Mouse (Mus musculus) mature B cell (primary cell): ENCODE measurements around the gene Gpc6.

Experiments used
- in situ Hi-C: fragments of 300-500 bp; cut with MboI; formaldehyde crosslinking; loops from 2 replicates; pipeline ENCODE4 v1.14.3; 2019

Gene Gpc6

DNA sequence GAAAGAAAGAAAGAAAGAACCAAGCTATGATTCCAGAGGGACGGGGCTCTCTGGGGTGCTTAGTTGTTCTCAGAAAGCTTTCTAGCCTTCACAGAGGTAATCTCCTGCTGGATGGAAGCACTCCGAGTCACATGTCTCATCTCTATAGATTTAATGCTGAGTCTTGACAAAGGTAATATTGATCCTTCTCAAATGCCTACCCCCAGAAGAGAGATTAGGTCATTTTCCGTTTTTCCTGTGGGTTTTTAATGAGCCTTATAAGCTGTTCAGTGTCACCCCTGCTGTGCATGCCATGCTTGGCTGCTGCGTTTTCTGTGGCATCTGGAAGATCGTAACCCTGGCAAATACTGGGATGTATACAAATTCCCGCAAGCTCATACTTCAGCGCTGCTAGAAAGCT is 527.0 kb downstream of the Gpc6 start:
- in situ Hi-C loops: no loop called here

DNA sequence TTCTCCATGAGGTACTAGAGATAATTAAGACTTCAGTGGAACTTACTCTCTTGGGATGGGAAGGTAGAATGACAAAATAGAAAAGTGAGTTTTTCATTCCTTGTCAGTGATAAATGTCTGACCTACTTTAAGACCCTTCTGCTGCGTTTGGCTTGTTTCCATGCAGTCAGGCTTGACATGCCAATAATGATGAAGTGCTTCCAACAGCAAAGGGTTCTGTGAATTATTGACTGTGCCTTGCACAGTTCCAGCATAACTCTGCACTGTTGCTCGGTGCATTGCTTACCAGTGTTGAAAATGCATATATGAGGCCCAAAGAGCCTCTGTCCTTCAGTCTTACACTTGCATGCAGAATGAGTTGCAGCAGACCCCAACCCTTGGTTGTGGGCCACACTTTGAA is 548.3 kb downstream of the Gpc6 start:
- in situ Hi-C loops: no loop called here

DNA sequence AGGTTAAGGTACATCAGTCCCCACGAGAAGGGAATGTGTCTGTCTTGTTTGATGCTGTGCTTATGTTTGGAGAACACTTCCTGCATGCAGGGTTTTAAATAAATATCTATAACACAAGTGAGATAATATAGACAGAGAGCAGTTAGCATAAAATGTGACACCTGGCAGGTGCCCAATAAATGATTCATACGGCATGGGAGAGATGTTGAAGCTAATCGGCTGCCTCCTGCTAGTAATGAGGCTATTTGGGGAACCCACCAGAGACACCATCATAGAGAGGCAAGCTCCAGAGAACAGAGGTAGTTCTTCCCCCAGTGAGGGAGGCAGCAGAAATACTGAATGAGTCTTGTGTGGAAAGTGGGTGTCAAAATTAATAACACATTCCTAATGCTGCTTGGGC is 553.8 kb downstream of the Gpc6 start:
- in situ Hi-C loops: no loop called here

DNA sequence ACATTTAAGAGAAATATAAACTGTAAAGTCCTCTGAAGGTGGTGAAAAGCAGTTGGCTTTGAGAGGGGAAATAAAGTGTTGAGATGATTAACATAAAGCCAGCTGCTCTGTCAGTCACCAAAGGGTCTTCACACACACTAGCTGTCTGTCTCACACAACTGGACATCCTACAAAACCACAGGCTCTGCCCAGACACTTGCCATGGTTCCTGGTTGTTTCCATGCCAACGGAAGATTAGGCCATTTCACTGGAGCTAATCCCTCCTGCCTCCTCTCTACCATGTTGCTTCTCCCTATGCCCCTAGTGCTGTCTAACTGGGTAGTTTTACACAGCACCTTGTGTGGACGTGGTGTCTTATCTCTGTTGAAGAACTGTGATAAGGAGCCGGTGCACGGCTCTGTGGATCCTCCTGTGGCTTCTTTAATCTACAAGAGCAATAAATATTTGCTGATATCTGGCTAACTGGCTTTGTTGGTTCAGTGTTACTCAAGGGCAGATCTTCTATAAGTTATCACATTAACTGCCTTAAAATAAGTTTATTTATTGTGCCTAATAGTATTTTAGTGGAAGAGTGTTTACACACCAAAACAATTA is 562.1 kb downstream of the Gpc6 start:
- in situ Hi-C loops: no loop called here

DNA sequence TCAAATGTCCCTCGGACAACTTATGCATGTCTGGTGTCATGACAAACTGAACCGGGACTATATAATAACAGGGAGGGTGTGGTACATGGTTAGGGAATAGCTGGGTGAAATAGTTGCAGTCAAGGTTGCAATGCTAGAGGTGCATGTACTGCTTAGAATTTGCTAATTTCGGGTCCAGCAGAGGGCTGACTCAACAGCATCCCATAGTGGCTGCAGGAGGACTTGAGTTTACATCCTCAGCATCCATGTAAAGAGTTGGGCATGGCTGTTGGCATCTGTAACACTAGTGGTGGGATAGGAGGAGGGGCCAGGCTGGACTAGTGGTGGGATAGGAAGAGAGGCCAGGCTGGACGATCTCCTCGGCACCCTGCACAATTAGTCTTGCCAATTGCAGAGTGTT is 565.4 kb downstream of the Gpc6 start:
- in situ Hi-C loops: no loop called here

DNA sequence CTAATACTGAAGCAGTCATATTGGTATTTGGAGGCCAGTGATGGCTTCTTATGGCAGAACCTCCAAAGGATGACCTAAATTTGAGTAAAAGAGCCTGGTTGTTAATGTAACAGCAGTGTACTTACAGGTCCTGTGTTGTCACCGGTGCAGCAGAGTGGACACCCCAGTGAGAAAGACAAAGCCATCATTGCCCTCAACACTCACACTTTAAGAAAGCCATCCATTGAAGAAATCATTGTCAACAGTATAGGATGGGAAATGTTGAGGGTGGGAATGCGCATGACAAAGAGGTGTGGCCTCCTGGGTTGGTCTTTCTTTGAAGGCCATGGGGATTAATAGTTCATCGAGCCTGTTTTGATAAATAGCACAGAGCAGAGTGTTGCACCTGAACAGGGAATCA is 570.0 kb downstream of the Gpc6 start:
- in situ Hi-C loops: no loop called here

DNA sequence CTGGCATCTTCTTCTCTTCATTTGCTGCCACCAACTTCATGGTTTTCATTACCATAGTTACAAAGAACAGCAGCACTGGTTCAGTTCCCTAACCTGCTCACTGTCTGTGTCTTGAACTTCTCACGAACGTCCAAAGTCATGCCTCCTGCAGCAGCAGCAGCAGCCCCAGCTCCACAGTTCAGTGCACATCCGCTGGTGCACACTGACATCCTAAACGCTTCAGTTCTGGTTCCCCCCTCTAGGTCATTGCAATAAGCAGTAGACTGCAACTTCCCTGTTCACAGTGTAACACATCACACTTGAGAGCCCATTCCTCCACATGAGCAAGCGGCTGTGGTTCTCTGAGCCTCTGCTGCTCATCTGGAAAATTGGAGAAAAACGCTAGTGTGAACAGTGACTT is 573.7 kb downstream of the Gpc6 start:
- in situ Hi-C loops: no loop called here

DNA sequence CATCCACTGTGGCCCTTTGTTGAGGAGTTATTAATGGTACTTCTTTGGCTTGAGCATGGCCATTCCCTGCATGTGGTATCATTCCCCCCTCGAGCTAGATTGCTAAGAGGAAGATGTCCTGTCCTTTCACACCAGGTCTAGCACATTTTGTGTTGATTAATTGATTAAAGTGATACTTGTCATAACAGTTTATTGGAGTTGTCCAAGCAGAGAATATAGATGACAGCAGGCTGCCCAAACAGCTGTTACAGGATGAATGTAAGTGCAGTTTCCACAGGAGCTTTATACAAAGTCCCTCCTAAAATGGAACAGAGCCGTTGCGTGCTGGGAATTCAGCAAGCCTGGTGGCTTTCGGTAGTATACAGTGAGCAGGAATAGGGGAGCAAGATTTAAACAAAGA is 574.2 kb downstream of the Gpc6 start:
- in situ Hi-C loops: no loop called here

DNA sequence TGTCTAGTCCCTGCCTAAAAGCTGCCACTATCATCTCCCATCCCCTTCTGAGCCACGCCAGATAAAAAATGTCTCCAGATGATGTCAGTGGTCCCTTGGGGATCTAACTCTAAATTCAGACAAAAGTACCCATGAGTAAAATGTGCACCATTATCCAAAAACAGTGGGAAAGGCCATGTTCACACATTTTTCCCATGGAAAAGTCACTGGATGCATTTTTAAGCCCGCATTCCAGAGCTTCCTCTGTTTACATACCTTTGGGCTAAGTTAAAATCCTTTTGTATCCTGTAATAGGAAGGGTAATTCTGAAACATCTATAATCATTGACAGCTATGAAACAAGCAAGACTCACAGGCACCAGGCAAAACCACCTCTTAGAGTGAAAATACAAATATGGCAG is 589.7 kb downstream of the Gpc6 start:
- in situ Hi-C loops: no loop called here

DNA sequence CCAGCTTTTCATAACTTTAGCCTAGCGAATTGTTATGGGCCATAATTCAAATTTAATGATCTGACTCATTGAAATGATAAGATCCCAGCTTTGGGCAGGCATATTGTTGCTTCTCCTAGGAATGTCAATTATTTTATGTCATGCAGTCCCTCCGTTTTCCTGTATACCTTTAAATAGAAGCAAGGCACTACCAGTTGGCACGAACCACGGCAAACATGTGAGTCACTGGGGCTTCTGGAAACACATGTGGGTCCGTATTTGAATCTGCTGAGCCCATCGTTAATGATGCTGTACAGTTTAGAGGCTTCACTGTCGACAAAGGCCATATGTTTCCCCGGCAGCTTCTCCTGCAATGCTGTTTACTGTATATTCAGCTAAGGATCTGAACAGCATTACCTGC is 594.5 kb downstream of the Gpc6 start:
- in situ Hi-C loops: no loop called here

DNA sequence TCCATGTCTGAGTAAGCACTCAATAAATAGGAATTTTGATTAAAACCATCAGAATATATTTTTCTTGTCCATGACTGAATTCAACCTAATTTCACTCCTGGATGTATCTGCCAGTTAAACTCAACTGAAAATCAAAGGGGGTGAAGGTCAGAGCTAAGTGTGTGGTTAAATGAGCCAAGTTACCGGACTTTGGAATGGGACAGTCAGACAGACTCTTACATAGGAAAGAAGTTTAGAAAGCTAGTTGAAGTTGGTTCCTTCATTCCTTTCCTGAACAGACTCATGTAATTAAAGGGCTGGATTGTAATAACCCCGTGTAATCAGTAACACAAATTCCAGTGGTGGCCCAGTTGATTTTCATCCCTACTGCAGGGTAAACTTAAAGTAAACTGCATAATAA is 595.6 kb downstream of the Gpc6 start:
- in situ Hi-C loops: no loop called here

DNA sequence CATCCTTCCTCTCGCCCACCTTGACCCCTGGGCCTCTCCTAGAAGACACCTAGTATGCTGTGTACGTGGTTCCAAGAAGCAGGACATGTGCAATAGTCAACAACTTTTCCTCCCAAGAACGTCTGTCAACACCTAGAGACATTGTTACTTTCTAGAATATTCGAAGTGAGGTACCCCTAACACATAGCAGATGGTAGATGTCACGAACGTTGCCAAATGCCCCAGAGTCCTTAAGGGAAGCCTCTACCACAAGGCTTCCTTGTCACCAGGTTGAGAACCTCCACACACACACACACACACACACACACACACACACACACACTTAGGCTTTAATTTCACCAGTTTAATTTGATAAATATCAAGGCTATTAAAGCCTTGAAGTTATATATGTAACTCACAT is 600.0 kb downstream of the Gpc6 start:
- in situ Hi-C loops: no loop called here

DNA sequence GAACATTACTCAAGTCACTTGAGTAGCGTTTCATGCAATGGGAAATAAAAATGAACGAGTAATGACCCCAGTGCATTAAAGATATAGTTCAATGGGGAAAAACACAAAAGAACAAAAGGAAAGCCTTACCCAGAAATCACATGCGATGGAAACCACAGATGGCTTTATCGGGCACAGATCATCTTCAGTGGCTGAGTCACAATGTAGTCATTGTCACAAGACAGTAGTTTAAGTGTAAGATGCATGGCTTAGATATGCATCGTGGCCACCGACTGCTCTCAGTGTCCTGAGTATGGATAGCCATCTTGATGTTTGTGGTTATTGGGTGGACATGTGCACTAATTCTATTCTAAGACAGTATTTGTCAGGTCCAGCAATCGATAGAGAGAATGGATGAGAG is 601.9 kb downstream of the Gpc6 start:
- in situ Hi-C loops: no loop called here

DNA sequence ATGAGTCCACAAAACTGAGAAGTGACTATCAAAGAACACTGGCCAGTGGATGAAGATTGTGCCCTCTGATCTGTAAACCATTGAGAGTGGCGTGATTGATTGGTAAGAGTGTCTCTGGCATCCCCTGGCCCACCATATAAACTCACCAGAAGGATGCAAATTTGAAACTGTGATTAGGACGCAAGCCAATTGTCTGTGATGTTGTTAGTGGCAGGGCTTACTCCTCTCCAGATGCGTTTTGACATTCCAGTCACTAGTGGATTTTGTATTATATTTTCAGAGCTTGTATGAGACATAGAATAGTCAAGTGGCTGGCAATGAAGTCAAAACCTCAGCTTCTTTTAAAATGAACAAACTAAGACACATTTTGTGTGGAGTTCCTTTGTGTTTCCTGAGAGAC is 604.3 kb downstream of the Gpc6 start:
- in situ Hi-C loops: no loop called here

DNA sequence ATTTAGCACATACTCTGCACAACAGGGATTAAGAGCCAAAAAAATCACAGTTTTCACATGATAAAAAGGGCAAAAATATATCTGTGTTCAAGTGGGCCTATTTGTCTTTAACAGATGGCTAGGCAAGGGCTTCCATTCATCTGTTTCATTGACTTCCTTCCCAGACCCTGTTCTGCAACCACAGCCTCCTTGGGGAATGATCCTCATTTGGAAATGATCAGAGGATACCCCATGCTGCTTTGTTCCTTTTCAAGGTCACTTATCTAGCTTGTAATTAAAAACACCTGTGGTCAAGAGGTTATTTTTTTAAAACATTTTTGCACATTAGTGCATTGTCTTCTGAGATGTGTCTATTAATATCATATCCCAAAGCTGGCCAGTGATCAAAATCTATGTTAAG is 627.7 kb downstream of the Gpc6 start:
- in situ Hi-C loops: no loop called here

DNA sequence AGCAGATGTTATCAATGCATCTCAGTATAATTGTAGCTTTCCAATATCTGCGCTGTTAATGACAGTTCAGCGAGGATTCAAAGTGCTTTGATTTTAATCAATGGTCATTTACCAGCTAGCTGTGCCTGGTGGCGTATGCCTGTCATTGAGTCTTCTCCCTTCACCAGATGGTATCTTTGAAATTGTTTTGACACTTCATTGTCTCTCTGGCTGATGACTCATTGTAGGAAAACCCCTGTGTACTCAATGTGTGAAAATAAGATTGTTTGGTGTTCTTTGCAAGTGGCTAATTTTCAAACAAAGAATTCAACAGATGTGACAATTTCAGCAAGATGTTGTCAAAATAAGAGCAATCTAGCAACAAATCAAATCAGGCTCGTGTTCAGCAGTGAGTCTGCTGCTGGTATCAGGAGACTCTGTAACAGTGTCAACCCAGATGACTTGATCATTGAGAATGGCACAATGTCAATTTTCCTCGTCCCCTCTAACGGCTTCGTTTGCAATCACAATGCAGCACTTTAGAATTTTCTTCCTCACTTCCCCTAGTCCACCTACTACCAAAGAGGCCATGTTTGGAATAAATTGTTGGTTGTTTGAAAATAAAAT is 631.7 kb downstream of the Gpc6 start:
- in situ Hi-C loops: no loop called here

DNA sequence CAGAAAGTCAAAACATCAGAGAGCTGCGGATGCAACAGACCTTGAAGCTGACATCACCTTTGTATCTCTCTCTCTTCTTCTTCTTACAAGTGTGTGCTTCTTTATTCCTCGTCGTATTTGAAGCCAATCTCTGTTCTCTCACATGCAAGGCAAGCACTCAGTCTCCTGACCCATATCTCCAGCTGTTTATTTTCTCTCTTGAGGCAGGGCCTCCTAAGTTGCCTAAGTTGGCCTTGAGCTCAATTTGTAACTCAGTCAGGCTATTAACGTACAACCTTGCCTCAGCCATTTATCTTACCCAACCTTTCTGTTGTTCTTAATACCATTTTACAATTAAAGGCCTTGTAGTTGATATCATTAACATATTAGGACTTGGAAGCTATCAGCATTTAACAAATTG is 637.0 kb downstream of the Gpc6 start:
- in situ Hi-C loops: no loop called here

DNA sequence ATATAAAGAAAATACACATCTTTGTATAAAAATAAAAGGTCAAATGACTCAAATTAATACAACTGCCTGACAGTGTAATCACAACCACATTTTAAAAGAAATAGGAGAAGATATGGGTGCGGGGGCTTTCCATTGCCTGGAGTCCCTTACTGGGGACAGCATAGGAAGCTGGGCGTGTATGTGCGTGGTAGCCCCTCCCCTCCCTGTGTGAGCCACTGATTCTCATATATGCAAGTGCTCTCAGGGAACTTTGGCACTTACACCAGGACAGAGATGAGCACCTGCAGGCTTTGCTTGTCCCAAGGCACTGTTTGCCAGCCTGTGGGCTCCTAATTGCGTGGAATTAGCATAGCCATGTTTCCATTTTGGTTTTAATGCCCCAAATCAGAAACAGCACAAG is 644.2 kb downstream of the Gpc6 start:
- in situ Hi-C loops: no loop called here

DNA sequence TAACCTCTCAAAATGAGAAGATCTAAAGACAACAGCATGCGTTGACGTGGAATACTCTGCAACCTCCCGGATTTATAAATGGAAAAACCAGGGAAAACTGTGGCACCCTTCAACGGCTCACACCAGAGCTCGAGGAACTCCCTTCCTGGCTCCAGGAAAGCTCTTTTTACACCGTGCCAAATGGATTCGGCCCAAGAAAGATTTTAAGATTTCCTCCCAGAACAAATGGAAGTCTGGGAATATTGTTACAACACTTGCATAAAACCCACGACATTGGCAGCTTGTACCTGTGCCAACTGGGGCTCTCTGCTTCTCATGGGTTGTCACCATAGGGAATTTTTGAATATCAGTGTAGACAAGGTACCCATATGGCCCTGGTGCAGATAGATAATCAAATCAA is 647.1 kb downstream of the Gpc6 start:
- in situ Hi-C loops: no loop called here

DNA sequence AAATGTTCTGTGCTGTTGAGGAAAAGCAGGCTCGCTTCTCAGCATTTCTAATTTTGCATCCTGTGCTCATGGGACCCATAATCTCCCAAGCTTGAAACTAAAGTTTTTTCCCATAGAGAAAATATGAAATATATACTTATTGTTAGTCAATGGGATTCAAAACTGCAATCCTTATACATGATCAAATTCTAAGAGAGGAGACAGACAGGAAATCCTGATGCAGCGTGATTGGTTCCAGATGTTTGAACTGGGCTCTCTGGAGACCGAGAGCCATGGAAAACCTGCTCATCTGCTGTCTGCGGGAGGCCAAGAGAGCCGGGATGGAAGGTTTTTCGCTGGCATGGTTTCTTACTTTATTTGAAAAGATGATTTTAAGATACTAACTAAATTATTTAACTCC is 649.1 kb downstream of the Gpc6 start:
- in situ Hi-C loops: no loop called here

DNA sequence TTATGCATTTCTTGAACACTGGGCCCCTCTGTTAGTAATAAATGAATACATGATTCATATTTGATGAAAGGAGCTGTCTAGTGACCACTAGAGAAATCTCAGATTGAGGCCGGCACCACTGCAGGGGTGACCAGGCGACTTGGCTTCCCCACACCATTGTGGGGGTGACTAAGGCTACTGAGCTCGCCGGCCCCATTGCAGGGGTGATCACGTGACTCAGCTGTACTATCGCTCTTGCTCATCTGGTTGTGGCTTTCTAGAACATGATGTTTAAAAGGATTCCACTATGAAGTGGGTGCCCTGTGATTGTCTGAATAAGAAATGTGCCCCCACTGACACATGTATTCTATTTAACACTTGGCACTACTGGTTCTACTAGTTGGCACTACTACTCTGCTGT is 656.6 kb downstream of the Gpc6 start:
- in situ Hi-C loops: no loop called here

DNA sequence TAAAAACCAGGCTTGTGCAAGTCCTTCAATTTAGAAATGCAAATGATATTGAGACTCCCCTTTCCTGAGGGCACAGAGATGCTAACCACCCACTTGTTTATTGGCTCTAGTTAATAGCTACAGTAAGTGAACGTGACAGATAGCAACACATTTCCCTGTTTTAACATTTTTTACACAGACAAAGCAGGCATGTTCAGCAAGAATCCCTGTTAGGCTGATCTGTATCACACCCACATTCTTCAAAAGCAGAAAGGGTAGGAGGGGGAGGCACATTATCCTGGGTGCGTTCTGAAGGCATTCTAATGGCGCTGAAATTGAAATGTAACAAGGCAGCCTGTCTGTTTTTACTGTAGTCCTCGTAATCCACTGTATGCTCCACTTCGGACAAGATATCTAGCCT is 674.6 kb downstream of the Gpc6 start:
- in situ Hi-C loops: no loop called here

DNA sequence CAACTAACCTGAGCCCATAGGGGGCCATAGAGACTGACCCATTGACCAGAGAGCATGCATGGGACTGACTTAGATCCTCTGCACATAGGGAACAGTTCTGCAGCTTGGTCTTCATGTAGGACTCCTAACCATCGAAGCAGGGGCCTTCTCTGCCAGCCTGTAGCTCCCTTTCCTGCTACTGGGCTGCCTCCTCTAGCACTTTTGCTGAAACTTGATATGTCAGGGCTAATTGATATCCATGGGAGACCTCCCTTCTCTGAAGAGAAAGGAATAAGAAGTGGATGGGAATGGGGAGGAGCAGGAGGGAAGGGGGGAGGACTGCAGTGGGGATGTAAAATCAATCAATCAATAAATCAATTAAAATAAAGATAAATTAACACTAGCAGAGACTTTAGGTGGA is 678.7 kb downstream of the Gpc6 start:
- in situ Hi-C loops: no loop called here

DNA sequence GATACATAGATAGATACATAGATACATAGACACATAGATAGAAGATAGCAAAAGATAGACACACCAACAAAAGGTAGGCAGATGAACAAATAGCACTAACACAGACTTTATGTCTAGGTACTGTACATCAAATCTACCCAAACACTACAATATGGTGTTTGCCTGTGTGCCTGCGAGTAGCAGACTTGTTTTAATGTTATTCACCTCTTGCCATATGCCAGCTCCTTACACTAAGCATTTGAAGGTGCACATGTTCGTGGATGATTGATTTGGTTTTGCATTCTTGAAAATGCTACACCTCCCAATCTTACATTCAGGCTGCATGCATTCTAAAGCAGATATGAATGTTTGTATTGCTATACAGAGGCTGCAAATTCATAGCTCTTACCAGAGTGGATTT is 680.6 kb downstream of the Gpc6 start:
- in situ Hi-C loops: no loop called here

DNA sequence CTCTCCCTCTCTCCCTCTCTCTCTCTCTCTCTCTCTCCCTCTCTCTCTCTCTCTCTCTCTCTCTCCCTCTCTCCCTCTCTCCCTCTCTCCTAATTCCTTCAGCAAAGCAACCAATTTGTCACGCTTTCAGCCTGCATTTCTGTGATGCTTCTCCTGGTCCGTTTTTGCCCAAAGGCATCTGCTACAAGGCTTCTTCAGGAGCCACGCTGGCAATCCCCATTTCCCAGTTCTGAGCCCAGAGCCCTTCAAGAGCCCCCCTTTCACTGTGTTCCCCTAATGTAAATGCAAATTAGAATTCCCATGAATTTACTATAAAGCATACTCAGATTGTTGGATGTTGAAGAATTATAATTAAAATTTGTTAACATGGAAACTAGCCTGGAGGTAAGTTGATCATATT is 686.0 kb downstream of the Gpc6 start:
- in situ Hi-C loops: no loop called here
